Mouse (Mus musculus) adrenal gland, adult 8-10 months (tissue): Measurements from ENCODE around the gene Ttf1. TPM values are rescaled to one million over a fixed set of nuclear protein-coding genes. Genes with fewer than 3 reads are reported as not detected.
"Not testable (repeated sequence)": the region's sequence is repeated elsewhere in the genome, so short reads cannot be mapped to it uniquely, and the experiment has no call there.

Experiments used
- DNase-seq: peaks from one replicate; pipeline ENCODE4 v3.0.0; 2022
- total RNA-seq, 4 experiments: library from RNA; stranded (reverse); gene quantifications; 2 replicates each; pipeline ENCODE4 v1.2.4; 2022

Ttf1 gene
- total RNA-seq, 4 experiments from 2014 or later: 12.4 to 23.3 (median 14.7) TPM

DNA sequence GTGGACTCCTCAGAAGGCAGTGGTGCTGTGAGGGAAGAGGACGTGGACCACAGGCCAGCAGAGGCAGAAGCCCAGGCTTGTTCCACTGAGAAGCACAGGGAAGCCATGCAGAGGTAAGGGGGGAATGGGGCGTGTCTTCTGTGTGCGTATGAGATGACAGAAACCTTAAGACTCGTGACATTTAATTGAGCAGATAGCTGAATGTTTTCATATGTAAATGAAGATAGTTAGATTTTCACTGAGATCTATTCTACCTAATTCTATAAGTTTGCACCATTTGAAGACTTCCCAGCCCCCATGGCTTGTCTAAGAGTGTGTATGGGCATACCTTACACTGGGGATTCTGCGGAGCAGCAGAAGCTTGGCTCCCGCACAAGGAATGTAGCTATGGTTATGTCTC lies 5.7 kb downstream of the Ttf1 start:
- DNase-seq: no peak

DNA sequence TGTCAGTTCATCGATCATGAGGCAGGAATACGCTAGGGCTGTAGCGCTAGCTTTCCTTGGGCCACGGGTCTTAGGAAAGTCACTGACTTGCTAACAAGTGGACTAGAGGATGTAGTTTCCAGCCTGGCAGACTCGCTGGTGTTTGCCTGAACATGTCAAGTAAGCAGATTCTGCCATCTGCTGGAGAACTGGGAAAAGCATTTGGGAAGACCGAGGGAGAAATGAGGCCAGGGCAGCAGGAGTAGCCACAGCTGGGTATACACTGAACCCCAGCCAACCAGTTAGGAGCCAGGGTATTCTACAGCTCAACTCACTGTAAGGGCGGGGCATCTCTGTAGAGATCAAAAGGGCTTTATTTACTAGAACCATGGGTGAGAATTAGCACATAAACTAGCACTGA lies 6.3 kb downstream of the Ttf1 start:
- DNase-seq: no peak

DNA sequence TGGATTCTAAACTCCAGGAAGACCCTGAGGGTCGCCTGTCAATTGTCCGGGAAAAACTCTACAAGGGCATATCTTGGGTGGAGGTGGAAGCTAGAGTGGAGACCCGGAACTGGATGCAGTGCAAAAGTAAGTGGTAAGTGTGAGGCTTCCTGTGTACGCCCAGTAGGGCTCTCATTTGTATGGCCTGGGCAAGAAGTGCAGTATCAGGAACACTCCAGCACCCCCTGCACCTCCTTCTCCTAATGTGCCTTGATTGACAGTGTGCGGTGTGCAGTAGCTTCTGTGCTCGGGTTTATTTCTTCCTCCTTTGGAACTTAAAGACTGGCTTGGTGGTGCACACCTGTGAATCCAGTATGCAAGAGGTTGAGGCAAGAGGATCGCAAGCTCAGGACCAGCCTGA lies 14.6 kb downstream of the Ttf1 start:
- no peak for DNase-seq

DNA sequence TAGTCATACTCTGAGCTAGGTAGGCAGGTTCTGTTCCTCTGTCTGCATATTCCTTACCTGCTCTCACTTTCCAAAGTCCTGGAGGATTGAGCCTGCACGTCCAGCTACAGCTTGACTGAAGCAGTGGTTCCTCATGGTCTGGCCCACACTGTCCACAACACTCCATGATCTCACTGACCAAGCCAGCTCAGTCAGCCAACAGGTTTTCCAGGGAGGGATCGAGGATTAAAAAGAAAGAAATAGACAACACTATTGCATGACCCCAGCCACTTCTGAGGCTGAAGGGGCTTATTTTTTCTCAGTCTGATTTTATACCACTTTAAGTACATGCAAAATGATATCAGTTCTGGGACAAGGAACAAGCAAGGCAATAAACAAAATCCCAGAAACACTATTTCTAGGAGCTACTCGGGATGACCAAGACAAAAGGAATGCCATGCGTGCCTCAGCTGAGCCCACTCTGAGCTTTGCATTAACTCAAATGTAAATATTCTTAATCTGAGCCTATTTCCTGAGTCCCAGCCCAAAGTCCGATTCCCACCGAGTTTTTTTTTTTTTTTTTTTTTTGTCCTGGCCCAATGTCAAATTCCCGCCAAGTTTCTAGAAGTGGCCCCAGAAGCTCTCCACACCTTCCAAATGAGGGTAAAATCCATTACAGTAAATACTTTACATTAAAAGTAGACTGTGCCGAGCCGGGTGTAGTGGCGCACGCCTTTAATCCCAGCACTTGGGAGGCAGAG lies 15.4 kb downstream of the Ttf1 start:
- no peak for DNase-seq

DNA sequence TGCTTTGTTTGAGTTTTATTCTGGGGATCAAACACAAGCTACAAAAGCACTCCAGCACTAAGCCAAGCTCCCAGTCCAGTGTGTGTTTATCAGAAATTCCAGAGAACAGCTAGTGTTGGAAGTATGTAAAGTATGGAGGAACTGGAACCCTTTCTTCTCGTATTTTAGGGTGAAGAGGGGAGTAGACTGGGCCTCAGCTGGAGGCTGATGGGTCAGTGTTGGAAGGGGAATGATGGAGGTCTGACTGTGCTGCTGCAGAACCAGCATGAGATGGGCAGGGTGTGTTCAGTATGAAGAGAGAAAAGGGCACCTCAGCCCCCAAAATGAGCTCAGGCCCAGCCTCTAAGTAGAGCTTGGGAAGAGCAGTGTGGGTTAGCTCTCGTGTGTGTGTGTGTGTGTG lies 16.2 kb downstream of the Ttf1 start:
- no peak for DNase-seq

DNA sequence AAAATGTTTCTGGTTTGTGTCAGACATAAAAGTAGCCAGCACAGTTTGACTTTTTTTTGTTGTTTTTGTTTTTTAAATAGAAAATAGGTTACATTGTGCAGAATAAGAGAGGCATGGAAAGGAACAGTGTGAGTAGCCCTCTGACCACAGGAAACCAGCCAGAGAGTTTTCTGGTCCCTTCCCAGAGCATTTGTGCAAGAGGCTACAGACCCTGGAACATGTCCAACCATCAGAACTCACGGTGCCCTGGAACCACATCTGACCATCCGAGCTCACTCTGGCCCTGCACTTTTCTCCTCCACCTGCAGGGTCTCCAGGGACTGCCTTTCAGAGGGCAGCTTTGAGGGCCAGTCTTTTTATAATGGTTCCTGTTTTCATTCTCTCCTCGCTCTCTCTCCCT lies 21.9 kb downstream of the Ttf1 start:
- no peak for DNase-seq

DNA sequence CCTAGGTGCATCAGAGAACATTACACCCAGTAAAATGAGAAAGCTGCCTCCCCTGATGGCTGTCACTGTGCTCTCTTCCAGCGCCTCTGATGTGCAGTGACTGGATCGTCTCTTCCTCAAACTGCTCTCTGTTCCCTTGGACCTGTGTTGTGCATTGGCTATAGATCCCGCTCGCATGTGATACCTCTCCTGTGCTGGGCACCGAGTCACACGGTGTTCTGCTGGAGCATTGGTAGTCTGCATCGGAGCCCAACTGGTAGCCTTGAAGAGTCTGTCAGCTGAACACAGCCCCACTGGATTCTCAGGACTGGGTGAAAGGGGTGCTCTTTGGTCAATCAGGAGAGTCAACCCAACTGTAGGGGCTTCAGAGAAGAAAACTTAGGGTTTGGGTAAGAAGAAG lies 26.0 kb downstream of the Ttf1 start:
- no peak for DNase-seq

DNA sequence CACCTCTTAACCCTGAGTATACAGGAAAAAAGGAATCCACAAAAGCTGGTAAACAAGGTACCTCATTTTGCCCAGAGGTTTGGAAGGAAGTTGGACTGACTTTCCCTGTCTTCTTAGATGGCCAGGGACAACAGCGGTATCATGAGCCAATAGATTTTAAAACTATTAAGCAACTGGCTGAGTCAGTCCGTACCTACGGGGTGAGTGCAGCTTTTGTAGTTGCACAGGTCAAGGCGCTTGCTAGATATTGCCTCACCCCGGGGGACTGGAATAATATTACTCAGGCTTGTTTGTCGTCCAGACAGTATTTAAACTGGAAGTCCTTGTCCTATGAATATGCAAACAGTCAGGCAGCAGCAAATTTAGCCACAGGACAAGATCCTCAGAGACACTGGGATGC lies 29.2 kb downstream of the Ttf1 start:
- DNase-seq: peak; percentile 63

DNA sequence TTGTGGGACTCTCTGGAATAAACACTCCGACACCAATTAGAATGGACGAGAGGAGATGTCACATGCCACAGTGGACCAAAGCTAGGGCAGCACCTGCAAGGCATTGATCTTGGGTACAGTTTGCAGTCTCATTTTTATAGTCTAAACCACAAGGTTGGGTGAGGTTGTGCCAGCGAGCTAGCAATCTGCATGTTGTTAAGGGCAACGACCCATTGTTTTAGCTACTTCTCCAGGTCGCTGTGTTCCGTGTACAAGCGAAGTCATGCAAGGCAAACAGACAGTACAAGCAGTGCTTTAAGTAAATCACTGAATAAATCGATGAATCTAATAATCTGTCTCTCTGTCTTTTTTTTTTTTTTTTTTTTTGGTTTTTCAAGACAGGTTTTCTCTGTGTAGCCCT lies 35.6 kb downstream of the Ttf1 start:
- no peak for DNase-seq

DNA sequence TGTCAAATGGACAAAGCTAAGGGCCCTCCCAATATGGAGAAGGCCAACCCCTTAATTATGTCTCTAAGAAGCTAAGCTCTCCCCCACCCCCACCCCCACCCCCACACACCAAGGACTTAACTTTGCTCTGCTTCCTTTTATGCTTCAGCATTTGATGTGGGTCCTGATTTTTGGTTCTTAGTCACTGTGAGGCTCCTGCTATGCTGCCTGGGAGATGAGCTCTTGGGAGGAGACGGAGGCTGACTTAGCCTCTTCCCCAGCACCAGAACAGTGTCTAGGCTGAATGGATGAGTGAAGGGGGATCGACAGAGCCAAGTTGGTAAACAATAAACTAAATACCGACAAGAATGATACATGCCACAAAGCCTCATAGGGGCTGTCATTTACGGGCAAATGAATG lies 36.7 kb downstream of the Ttf1 start:
- DNase-seq: no peak

DNA sequence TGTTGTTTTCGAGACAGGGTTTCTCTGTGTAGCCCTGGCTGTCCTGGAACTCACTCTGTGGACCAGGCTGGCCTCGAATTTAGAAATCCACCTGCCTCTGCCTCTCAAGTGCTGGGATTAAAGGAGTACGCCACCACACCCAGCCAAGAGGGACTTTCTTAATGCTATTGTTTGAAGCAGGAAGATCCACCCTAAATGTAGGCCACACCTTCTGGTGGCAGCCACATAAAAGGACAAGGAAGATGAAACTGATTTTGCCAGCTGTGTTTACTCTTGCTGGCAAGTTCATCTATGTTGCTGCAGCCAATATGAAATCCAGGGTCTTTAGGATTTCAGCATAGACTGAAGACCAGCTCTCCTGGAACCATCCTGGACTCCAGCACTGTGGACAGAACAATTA lies 37.4 kb downstream of the Ttf1 start:
- DNase-seq: no peak

DNA sequence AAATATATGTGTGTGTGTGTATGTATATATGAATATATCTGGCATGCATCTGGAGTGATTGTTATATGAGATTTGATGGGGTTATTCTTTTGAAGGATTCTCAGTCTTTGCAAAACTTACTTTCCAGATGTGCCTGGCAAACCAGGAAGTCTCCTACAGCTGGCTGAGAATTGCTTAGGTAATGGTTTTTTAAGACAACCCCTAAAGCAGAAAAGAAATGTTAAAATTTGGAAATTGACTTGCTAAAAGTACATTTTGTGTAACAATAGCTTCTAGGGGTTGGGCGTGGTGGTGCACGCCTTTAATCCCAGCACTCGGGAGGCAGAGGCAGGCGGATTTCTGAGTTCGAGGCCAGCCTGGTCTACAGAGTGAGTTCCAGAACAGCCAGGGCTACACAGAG lies 37.9 kb downstream of the Ttf1 start:
- not testable (repeated sequence) for DNase-seq

DNA sequence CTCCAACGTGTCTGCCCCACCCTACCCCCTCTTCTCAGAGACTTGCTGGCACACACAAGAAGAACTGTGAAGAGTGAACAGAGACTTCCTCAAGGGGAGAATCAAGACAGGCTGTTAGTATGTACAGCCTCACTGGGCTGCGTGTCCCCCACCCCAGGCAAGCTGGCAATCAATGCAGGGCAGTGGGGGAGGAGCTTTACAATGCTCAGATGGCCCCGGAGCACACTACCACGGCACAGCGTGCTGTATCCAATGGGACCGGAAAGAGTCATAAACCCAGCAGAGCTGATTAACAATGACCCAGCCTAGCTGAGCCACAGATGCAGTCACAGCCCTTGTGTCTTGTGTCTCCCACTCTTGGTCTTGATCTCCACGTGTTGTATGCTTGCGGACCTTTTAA lies 38.7 kb downstream of the Ttf1 start:
- no peak for DNase-seq

DNA sequence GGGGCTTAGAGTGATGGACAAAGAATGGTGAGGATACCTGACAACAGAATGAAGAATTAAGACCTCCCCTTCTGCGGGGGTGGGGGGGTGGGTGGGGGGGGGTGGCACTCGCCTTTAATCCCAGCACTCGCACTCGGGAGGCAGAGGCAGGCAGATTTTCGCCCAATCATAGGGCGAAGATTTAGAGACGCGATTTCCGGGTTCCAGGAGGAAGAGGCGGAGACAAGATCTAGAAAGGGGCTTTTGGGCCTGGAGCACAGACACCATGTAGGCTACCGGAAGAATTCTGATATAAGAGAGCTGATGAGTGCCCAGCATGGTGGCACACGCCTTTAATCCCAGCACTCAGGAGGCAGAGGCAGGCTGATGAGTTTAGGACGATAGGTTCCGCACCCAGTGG lies 39.6 kb downstream of the Ttf1 start:
- DNase-seq: no peak

DNA sequence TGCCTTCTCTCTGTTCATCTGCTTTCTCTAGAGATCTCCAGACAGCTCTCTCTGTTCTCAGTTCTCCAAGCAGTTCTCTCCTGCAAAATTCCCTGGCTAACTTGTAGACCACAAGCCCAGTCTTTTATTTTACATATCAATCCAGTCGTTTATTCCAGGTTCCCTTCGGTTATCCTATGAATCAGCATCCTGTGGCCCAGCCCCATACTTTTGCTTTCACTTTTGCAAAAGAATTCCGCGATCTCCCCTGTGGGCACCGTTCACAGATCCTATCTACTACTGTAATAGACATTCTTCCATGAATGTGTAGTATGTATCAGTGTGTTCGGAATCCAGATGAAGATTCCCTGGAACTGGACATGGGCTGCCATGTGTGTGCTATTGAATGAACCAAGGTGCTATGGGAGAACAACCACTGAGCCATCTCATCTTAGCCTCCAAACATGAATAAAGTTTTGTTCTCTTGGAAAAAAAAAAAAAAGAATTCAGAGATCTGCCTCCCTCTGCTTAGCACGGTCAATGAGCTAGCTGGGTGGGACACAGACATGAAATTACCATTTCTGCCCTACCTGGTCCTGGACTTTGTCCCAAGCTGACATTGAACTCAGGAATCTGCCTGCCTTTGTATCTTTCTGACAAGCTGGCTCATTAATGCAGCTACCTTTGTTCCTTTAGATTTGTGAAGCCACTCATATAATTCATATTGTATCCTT lies 40.9 kb downstream of the Ttf1 start:
- DNase-seq: no peak

DNA sequence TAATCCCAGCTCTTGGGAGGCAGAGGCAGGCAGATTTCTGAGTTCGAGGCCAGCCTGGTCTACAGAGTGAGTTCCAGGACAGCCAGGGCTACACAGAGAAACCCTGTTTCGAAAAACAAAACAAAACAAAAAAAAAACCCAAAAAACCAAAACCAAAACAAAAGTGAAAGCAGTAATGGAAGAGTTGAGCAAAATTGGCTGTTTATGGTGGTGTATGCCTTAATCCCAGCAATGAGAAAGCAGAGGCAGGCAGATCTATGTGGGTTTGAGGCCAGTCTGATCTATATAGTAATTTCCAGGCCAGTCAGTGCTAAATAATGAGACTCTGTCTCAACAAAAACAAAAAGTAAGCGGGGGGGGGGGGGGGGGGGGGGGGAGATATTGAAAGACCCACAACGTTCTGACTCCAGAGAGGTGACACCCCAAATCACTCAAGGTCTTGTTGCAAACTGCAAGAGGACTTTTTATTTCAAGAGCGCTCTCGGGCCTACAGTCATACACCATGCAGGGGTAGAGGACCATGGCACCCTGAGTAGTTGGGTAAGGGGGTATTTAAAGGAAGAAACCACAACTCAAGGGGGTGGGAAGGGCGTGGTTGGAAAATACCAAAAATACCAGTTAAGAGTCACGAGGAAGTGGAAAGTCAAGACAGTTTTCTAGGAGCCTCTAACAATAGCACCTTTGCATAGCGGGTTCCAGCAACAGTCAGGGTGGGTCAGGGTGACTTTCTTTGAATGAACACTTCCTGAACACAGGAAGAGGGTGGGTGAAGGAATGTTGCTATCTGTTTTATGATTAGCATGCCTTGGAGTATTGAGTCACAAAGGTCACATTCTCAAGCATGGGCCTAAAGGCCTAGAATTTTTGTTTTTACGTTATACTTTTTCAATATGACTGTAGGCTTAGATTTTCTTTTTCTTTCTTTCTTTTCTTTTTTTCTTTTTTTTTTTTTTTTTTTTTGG lies 42.6 kb downstream of the Ttf1 start:
- DNase-seq: not testable (repeated sequence)

DNA sequence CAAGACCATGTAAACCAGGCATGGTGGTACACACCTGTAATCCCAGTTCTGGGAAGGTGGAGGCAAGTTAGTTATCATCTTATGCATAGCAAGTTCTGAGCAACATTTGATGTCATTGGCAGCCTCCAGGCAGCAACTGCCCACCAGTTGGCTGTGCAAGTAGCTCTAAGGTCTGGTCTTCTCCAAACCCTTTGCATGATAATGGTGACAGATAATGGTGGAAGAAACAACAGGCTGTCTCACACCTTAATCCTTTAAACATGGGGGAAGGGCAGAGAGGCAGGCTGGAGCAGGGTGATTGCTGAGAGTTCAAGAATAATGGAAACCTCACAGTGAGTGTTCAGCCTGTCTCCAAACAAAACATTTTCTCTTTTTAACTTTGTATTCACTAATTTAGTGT lies 60.9 kb downstream of the Ttf1 start:
- DNase-seq: no peak

DNA sequence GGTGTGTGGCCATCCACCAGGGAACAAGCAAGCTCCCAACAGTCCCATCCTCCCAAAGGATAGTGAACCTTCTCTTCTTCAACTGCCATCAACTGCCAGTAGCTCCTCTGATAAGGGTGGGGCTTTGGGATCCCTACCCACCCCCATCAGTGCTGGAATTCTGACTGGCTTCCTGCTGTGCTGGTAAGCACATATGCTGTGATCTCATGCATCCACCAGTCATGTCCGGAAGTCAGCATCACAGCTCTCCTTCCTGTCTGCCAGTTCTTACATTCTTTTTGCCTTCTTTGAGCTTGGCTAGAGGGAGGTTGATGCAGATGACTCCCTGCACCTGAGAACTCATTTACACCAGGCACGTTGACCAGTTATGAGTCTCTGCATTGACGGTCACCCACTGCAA lies 62.4 kb downstream of the Ttf1 start:
- no peak for DNase-seq

DNA sequence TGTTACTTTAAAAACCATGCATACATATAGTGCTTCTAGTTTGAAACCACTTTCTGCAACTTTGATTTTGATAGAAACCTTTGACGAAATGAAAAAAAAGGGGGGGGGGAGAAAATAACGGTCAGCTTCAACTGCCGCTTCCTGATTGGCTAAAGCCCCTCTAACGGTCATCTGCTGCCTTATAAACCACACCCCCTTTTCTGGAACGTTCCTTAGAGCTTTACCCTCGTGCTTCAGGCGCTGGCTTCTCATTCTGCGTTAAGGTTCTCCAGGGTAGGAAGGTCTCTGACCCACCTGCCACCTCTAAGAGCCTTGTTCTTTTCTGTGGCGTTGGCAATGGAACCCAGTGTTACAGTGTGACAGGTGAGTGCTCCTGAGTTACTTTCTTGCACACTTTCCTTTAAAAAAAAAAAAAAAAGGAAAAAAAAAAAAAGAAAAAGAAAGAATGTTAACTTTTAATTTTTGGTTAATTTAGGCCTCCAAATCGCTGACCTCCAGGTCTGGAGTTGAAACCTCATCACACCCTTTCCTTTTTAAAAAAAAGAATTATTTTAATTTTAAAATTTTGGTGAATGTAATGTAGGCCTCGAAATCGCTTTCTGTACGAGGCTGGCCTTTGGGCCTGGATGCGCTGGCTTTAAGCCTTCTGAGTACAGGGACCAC lies 64.0 kb downstream of the Ttf1 start, which contains the start of gene Setx:
Setx (plus strand) TSS at position 275 of the 663 bp plus-strand sequence.
- DNase-seq: no peak

DNA sequence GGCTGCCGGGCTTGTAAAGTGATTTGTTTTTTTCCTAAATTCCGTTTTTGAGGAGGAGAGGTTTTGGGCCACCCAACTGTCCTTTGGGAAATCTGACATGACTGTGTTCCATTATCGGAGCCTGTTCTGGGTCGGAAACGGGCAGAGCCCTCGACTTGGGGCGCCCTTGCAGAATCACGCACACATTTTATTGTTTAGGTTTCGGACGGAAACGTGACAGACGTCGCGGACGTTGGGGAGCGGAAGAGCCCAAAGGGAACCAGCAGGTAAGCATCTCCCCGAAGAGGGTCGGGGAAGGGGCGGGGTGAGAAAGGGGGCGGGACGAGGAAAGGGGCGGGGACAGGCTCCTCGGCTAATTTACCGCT lies 64.5 kb downstream of the Ttf1 start:
- DNase-seq: no peak

DNA sequence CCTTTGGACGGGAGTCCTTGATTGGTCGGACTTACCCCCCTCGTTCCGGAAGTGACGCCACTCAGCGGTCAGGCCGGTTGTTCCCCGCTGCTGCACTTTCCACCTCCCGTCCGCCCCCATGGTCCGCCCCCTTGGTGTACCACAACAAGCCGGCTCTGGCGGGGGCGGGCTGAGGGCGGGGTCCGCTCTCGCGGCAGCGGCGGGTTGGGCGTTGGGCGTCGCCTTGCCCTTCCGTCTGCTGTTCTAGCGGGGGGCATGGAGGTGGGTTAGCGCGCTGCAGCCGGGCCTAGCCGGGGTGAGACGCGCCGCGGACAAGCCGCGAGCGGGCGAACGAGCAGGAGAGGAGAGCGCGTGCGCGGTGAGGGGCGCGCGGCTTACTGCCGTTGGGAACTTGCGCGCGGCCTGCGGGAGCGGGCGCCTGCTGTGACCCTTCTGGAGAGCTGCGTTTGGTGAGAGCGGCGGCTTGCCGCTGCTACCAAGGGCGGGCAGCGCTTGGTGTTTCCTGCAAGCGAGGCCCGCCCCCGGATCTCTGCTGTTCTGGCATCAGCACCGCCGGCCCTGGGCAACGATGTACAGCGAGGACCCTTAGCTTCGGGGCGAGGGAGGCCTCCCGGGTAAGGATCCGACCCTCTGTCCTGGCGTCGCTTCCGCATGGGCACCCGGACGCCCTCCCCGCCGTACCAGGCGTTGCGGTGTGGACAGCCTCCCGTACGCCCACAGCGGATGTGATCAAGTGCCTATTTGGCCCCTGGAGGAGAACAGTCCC lies 65.1 kb downstream of the Ttf1 start:
- DNase-seq: peak; percentile 100
